Mouse (Mus musculus): Measurements from ENCODE around the gene Neurl3. TPM values are rescaled to one million over a fixed set of nuclear protein-coding genes. Genes with fewer than 3 reads are reported as not detected.

Neurl3 gene
- polyA plus RNA-seq, 1 experiment from 2014 or later = 4.7 TPM

DNA sequence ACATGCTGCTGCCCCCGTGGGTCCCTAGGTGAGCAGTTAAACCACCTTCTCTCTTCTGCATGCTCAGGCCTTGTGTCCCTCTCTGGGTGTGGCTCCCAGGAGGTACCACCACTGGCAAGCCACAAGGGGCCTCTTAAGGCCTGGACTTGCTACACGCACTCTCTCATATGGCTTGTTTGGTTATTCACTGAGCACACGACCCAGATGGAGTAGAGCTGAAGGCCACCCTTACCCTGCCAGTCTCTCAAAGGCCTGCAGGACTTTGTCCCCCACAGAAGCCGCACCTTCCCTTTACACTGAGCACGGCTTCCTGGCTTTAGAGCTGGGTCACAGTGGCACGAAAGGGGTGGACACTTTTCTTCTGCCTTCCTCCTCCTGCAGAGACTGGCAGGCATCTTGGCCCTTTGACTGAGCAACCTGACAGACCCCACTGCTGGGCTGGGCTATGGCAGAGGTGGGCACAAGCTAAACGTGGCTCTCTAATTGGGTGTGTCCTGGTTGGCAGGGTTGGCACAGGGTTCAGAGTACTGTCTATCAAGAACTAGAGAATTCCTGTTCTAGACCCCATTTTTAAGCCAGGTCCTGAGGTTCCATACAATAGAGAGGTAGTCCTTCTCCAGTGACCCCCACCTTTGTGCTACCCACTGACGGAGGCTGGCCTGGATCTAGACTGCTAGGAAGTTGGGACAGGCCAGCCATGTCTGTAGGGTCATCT is 2.8 kb downstream of the Neurl3 start:
- Histone ChIP-seq H3K36me3 (no peaks in the 10 kb centered on the region), H3K4me1 (peaks cover 49% of the 10 kb centered on the region)

DNA sequence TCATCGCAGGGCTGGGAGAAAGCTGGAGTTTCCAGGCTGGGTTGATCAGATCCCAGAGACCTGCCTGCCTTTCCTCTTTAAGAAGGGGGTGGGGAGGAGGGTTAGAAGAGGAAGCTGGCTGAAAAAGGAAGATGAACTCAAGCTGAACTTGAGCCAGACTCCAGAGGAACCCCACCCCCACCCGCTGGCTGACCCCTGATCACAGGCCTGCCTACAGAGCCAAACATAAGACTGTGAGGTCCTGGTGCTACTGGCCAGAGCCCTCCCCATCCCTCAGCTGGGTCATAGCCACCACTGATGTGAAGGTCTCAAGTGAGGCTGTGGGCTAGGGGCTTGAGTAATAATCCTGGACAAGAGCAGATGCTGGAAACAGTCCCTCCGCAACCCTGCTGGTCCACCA is 3.8 kb downstream of the Neurl3 start:
- peaks cover 13% of the 10 kb centered on the region for H3K27me3 ChIP-seq (replicated peaks)
- no peaks in the 10 kb centered on the region for H3K36me3 ChIP-seq
- H3K4me2 ChIP-seq = peak overlapping the region; percentile 20; the same call in 1 of the 2 replicates
- no peak overlapping the region for H3K4me3 ChIP-seq
- peaks cover 49% of the 10 kb centered on the region for H3K4me1 ChIP-seq
- peak; percentile 32; the same call in 1 of the 2 replicates for ATAC-seq (ENCODE audit: extremely low read depth, insufficient number of reproducible peaks, low FRiP score, low TSS enrichment)
- H3K27ac ChIP-seq (replicated peaks) = peak overlapping the region; percentile 64
- H3K9ac ChIP-seq = peak overlapping the region; percentile 50; the same call in 1 of the 2 replicates
- WGBS = 31% methylated on average over 3 of the region's 3 CpGs
- H3K9me3 ChIP-seq = no peaks in the 10 kb centered on the region

More for the DNA sequence above, 2.8 kb downstream of the Neurl3 start:
- no peak overlapping the region for H3K4me3 ChIP-seq
- H3K9me3 ChIP-seq = no peaks in the 10 kb centered on the region
- H3K4me2 ChIP-seq = 0 out of 2 replicates have a peak overlapping the region, but pooled peaks have one; percentile 0
- peak overlapping the region; percentile 64 for H3K27ac ChIP-seq (replicated peaks)
- H3K9ac ChIP-seq = 0 out of 2 replicates have a peak overlapping the region, but pooled peaks have one; percentile 63
- WGBS = 71% methylated on average over 8 of the region's 8 CpGs
- H3K27me3 ChIP-seq (replicated peaks) = peaks cover 13% of the 10 kb centered on the region
- no peak for ATAC-seq (ENCODE audit: extremely low read depth, insufficient number of reproducible peaks, low FRiP score, low TSS enrichment)

GRCm38 (mm10) chr1:36269121-36269795 is 5.2 kb downstream of the Neurl3 start:
- WGBS = 31% methylated on average over 54 of the region's 54 CpGs
- peak overlapping the region; percentile 42 for H3K4me3 ChIP-seq

GRCm38 (mm10) chr1:36267595-36267994 is 6.9 kb downstream of the Neurl3 start:
- H3K4me3 ChIP-seq = no peak overlapping the region
- H3K9me3 ChIP-seq = no peaks in the 10 kb centered on the region
- no peak overlapping the region for H3K4me2 ChIP-seq
- H3K4me1 ChIP-seq = peaks cover 37% of the 10 kb centered on the region
- no peak overlapping the region for H3K27ac ChIP-seq (replicated peaks)
- WGBS = 93% methylated on average over 3 of the region's 3 CpGs
- no peak for ATAC-seq (ENCODE audit: extremely low read depth, insufficient number of reproducible peaks, low FRiP score, low TSS enrichment)
- H3K9ac ChIP-seq = no peak overlapping the region
- H3K36me3 ChIP-seq = no peaks in the 10 kb centered on the region
- peaks cover 13% of the 10 kb centered on the region for H3K27me3 ChIP-seq (replicated peaks)

More at GRCm38 (mm10) chr1:36269121-36269795, 5.2 kb downstream of the Neurl3 start:
- Histone ChIP-seq H3K36me3 (no peaks in the 10 kb centered on the region), H3K9me3 (no peaks in the 10 kb centered on the region), H3K27ac (replicated peaks) (no peak overlapping the region), H3K9ac (peak overlapping the region; percentile 60), H3K4me1 (peaks cover 49% of the 10 kb centered on the region), H3K4me2 (peak overlapping the region; percentile 68), H3K27me3 (replicated peaks) (peaks cover 13% of the 10 kb centered on the region)
- ATAC-seq (ENCODE audit: extremely low read depth, insufficient number of reproducible peaks, low FRiP score, low TSS enrichment) = no peak

DNA sequence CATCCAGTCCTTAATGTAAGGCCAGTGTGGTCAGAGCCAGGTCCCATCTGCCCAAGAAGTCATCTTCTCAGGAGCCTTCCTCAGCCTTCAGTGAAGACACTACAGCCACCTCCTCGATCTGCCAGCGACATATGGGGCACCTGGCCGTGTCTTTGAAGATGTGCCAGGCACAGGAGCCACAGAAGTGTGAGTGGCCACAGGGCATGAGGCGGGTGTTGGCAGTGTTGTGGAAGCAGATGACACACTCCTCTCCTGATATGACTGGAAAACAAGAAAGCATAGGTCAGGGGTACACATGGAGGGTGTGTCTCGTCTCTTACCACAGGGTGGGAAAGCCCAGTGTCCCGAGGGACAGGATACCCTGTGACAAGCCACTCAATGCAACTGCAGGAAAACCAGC is 8.2 kb downstream of the Neurl3 start:
- no peak overlapping the region for H3K9ac ChIP-seq
- H3K9me3 ChIP-seq = no peaks in the 10 kb centered on the region
- H3K4me3 ChIP-seq = no peak overlapping the region
- peaks cover 13% of the 10 kb centered on the region for H3K27me3 ChIP-seq (replicated peaks)
- H3K4me2 ChIP-seq = no peak overlapping the region
- no peaks in the 10 kb centered on the region for H3K36me3 ChIP-seq
- ATAC-seq (ENCODE audit: extremely low read depth, insufficient number of reproducible peaks, low FRiP score, low TSS enrichment) = no peak
- no peak overlapping the region for H3K27ac ChIP-seq (replicated peaks)
- peaks cover 24% of the 10 kb centered on the region for H3K4me1 ChIP-seq
- WGBS = 65% methylated on average over 6 of the region's 6 CpGs

DNA sequence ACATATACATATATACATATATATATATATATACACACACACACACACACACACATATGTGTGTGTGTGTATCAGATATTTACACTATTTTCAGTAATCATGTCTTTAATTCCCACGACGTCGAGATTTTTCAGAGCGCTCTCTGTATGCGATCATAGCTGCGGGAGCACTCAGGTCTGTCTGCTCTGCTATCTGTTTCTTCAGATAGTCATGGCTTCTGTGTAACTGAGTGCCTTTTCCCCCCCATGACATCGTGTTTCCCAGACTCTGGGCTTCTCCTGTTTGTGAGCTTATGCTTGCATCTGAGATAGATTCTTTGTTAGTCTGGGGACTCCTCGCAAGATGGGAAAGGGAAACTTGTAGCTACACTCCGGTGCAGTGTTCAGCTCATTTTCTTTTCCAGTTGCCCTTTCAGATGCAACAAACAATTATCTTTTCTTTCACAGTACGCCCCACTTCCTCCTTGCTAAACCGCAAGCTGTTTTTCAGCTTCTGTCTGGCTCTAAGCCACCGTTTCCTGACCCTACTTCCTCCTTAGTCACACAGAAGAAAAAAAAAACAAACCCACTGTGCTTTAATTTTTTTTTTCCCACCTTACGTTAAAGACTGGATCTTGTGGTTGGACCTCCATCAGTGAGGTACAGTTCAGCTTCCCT is 10.5 kb downstream of the Neurl3 start:
- H3K36me3 ChIP-seq = no peaks in the 10 kb centered on the region
- H3K4me1 ChIP-seq = peaks cover 2% of the 10 kb centered on the region
- no peak overlapping the region for H3K4me3 ChIP-seq
- 44% methylated on average over 13 of the region's 13 CpGs for WGBS
- H3K9me3 ChIP-seq = no peaks in the 10 kb centered on the region; the same call in 1 of the 2 replicates
- ATAC-seq (ENCODE audit: extremely low read depth, insufficient number of reproducible peaks, low FRiP score, low TSS enrichment) = no peak
- H3K27ac ChIP-seq (replicated peaks) = peak overlapping the region; percentile 80
- H3K27me3 ChIP-seq (replicated peaks) = peaks cover 1% of the 10 kb centered on the region; the same call in 1 of the 2 replicates
- 0 out of 2 replicates have a peak overlapping the region, but pooled peaks have one; percentile 16 for H3K9ac ChIP-seq
- H3K4me2 ChIP-seq = peak overlapping the region; percentile 44

DNA sequence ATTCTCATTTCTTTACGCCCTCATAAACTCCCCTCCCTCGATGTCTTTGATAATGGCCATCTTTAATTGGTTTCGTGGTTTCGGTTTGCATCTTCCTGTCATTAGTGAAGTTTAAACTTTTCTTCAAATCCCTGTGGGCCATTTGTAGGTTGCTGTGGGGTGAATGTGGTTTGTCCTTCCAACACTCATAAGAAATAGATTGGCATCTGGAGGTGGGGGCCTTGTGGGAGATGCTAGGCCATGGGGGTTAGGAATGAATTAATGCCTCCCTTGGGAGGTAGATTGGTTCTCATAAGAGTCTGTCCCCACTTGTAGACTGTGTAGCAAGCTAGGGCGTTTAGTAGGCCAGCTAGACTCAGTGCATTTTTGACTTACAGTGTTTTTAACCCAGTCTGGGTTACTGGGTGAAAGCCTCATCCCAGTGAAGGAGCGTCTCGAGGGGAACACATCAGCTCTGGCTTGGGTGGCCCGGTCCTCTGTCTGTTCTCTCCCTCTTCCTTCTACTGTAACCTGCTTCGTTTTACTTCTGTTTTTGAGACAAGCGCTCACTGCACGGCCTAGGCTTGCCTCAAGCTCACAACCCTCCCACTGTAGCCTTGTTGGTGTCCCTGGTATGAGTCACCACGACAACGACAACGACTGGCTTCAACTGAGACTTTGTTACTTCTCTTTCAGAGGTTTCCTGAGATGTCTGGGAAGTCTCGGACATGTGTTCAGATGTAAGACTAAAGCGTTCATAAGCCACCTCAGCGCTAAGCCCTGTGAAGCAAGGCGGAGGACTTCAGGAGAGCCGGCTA is 12.6 kb downstream of the Neurl3 start:
- Histone ChIP-seq H3K36me3 (no peaks in the 10 kb centered on the region), H3K27ac (replicated peaks) (no peak overlapping the region), H3K9me3 (peaks cover under 1% of the 10 kb centered on the region; the same call in 1 of the 2 replicates), H3K4me2 (no peak overlapping the region), H3K27me3 (replicated peaks) (no peaks in the 10 kb centered on the region), H3K9ac (no peak overlapping the region), H3K4me1 (no peaks in the 10 kb centered on the region), H3K4me3 (no peak overlapping the region)
- 71% methylated on average over 19 of the region's 19 CpGs for WGBS
- no peak for ATAC-seq (ENCODE audit: extremely low read depth, insufficient number of reproducible peaks, low FRiP score, low TSS enrichment)

GRCm38 (mm10) chr1:36260418-36260817 is 14.1 kb downstream of the Neurl3 start:
- no peak overlapping the region for H3K4me3 ChIP-seq
- peaks cover 7% of the 10 kb centered on the region for H3K4me1 ChIP-seq
- H3K4me2 ChIP-seq = no peak overlapping the region
- no peak overlapping the region for H3K9ac ChIP-seq
- H3K27me3 ChIP-seq (replicated peaks) = peaks cover 13% of the 10 kb centered on the region
- H3K36me3 ChIP-seq = no peaks in the 10 kb centered on the region
- ATAC-seq (ENCODE audit: extremely low read depth, insufficient number of reproducible peaks, low FRiP score, low TSS enrichment) = no peak
- WGBS = 86% methylated on average over 1 of the region's 1 CpGs
- no peak overlapping the region for H3K27ac ChIP-seq (replicated peaks)
- peaks cover 9% of the 10 kb centered on the region for H3K9me3 ChIP-seq

DNA sequence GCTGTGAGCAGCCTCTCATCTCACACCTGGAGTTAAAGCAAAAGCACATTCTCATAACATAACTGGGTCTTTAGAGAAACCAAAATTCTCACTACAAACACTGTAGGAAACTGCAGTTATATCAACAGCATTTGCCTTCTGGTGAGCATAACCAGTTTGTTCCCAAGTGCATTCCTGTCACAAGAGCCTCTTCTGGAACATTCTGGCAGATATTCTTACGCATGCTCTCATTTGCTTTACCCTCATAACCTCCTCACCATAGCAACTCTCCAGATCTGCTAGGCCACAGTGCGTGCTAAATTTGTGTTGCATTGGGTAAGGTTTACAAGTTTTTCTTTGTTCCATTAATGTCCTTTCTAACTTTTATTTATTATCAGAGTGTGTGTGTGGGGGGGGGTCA is 15.2 kb downstream of the Neurl3 start:
- Histone ChIP-seq H3K9me3 (peaks cover 9% of the 10 kb centered on the region), H3K27me3 (replicated peaks) (peaks cover 24% of the 10 kb centered on the region), H3K4me2 (no peak overlapping the region), H3K9ac (no peak overlapping the region), H3K36me3 (no peaks in the 10 kb centered on the region), H3K27ac (replicated peaks) (no peak overlapping the region), H3K4me1 (peaks cover 19% of the 10 kb centered on the region), H3K4me3 (no peak overlapping the region)
- 87% methylated on average over 2 of the region's 2 CpGs for WGBS
- ATAC-seq (ENCODE audit: extremely low read depth, insufficient number of reproducible peaks, low FRiP score, low TSS enrichment) = no peak

- Histone ChIP-seq H3K4me1 (peaks cover 22% of the 10 kb centered on the region), H3K27ac (replicated peaks) (no peak overlapping the region), H3K4me3 (no peak overlapping the region), H3K36me3 (no peaks in the 10 kb centered on the region), H3K27me3 (replicated peaks) (peaks cover 30% of the 10 kb centered on the region), H3K9ac (no peak overlapping the region), H3K4me2 (no peak overlapping the region), H3K9me3 (peaks cover 9% of the 10 kb centered on the region)
- 53% methylated on average over 2 of the region's 2 CpGs for WGBS
- no peak for ATAC-seq (ENCODE audit: extremely low read depth, insufficient number of reproducible peaks, low FRiP score, low TSS enrichment)
Measured at GRCm38 (mm10) chr1:36258631-36259030, 15.8 kb downstream of the Neurl3 start.

All from heart, embryonic 13.5 days (tissue).